Mouse (Mus musculus): Measurements from ENCODE around the gene Tnfrsf21.

GRCm38 (mm10) chr17:42978345-42978744 lies 38.0 kb upstream of the Tnfrsf21 start:
- no peak for TF ChIP-seq CTCF (IDR thresholded peaks at IDR 0.05; ENCODE audit: control insufficient read depth, insufficient read depth, insufficient replicate concordance, low read depth, low read length)
- TF ChIP-seq POLR2A (IDR thresholded peaks at IDR 0.05; ENCODE audit: control insufficient read depth, low read depth, low read length): peak; percentile 25; the same call in 1 of the 2 replicates

Measured in testis, adult 2 months (tissue).